Mouse (Mus musculus): ENCODE data around the gene Setd5. TPM values are rescaled to one million over a fixed set of nuclear protein-coding genes. Genes with fewer than 3 reads are reported as not detected.
A peak's percentile ranks its signal among the peaks of the same experiment; 100 is the strongest.

Gene Setd5
- total and polyA plus RNA-seq, 3 experiments: 14.6 to 33.5 (median 31.1) TPM

DNA sequence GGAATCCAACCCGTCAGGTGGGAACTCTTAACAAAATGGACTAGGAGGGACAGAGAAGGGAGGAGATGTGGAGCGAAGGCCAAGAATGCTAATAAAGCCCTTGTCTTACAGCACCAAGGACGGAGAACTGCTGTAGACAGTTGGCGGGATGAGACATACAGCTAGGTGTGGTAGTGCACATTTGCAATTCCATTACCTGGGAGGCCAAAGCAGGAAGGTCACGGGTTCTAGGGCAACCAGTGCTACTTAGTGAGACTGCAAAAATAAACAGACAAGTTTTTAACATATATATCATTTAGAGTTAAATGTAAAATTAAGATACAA, 38.5 kb upstream of the Setd5 start:
- peaks cover 1% of the 10 kb centered on the region; the same call in 1 of the 2 replicates for H3K4me1 ChIP-seq (ENCODE audit: control insufficient read depth, insufficient read depth, low read length)
- H3K4me3 ChIP-seq: no peak overlapping the region
- H3K36me3 ChIP-seq (ENCODE audit: control insufficient read depth, insufficient read depth, low read length): no peaks in the 10 kb centered on the region
- H3K9ac ChIP-seq (ENCODE audit: low read depth, low read length): no peak overlapping the region
- TF ChIP-seq CTCF (IDR thresholded peaks at IDR 0.05) (no peak), EP300 (IDR thresholded peaks at IDR 0.05; ENCODE audit: insufficient read depth, low read depth, low read length) (no peak), POLR2A (IDR thresholded peaks at IDR 0.05; ENCODE audit: insufficient read depth, low read depth, low read length) (no peak)
- intact Hi-C loops (cut with DNase I): loop anchor here (2.0 kb wide), 2 partner anchors 64 to 430 kb away; no protein-coding TSS in a partner anchor
- no peak overlapping the region for H3K27ac ChIP-seq
- 57% methylated on average over 5 of the region's 5 CpGs for WGBS
- DNase-seq: no peak
- no peaks in the 10 kb centered on the region for H3K79me2 ChIP-seq (replicated peaks; ENCODE audit: control insufficient read depth, insufficient read depth, low read length)
- H3K27me3 ChIP-seq (ENCODE audit: control insufficient read depth, insufficient read depth, low read length): no peaks in the 10 kb centered on the region

DNA sequence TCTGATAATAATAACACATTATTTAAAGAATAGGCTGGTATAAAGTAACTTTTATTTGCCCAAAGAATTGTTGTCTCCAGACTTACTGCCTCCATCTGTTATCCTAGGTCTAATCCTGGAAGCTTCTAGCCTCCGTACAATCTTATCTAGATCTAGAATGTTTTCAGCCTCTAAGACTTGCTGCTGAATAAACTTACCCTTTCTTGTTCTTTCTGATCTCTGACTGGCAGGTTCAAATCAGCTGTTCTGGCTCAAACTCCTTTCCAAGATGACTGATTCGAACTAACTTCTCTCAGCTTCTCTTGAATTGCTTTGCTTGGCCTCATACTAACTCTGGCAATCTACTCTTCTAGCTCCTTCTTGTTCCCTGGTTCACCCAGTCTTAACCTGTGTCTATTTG, 36.8 kb upstream of the Setd5 start:
- Histone ChIP-seq H3K4me1 (ENCODE audit: control insufficient read depth, insufficient read depth, low read length) (peaks cover 1% of the 10 kb centered on the region; the same call in 1 of the 2 replicates), H3K4me3 (no peak overlapping the region), H3K27ac (no peak overlapping the region), H3K79me2 (replicated peaks; ENCODE audit: control insufficient read depth, insufficient read depth, low read length) (no peaks in the 10 kb centered on the region), H3K36me3 (ENCODE audit: control insufficient read depth, insufficient read depth, low read length) (no peaks in the 10 kb centered on the region), H3K27me3 (ENCODE audit: control insufficient read depth, insufficient read depth, low read length) (no peaks in the 10 kb centered on the region), H3K9ac (ENCODE audit: low read depth, low read length) (no peak overlapping the region)
- TF ChIP-seq CTCF (IDR thresholded peaks at IDR 0.05): no peak
- no peak for TF ChIP-seq EP300 (IDR thresholded peaks at IDR 0.05; ENCODE audit: insufficient read depth, low read depth, low read length)
- TF ChIP-seq POLR2A (IDR thresholded peaks at IDR 0.05; ENCODE audit: insufficient read depth, low read depth, low read length): no peak
- intact Hi-C loops (cut with DNase I): no loop called here
- 69% methylated on average over 2 of the region's 2 CpGs for WGBS
- no peak for DNase-seq

DNA sequence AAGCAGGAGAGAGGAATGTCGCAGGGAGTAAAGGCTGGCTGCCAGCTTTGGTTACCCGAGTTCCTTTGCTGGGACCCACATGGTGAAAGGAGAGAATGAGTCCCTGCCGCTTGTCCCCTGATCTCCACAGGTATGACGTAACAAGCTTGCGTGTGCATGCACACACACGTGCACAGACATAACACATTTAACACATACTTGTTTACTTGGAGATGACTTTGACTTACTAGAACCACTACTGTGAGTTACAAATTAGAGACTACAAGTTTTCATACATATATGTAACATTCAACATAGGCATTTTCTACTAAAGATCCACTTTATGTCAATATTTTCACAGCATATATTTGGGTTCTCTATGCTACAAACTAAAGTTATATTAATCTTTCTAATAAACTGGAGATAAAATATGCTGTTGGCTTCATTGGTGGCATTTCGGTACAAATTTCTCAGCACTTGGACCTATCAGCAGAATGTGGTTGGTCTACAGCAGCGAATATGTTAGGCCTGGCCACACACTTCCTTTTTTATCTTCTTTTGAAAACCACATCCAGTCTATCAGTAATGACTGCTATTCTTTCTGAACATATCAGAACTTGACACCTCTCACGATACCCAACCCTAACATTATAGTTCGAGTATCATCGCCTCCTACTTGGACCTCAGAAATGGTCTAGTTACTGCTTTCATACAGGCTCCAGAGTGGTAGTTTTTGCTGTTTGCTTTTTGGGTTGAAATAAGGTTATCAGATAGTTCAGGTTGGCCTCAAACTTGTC, 35.8 kb upstream of the Setd5 start:
- no peak overlapping the region for H3K9ac ChIP-seq (ENCODE audit: low read depth, low read length)
- 71% methylated on average over 11 of the region's 11 CpGs for WGBS
- no peaks in the 10 kb centered on the region for H3K27me3 ChIP-seq (ENCODE audit: control insufficient read depth, insufficient read depth, low read length)
- H3K4me1 ChIP-seq (ENCODE audit: control insufficient read depth, insufficient read depth, low read length): peaks cover 3% of the 10 kb centered on the region
- no peak for DNase-seq
- H3K79me2 ChIP-seq (replicated peaks; ENCODE audit: control insufficient read depth, insufficient read depth, low read length): no peaks in the 10 kb centered on the region
- H3K27ac ChIP-seq: no peak overlapping the region
- intact Hi-C loops (cut with DNase I): no loop called here
- no peaks in the 10 kb centered on the region for H3K36me3 ChIP-seq (ENCODE audit: control insufficient read depth, insufficient read depth, low read length)
- H3K4me3 ChIP-seq: no peak overlapping the region
- TF ChIP-seq CTCF (IDR thresholded peaks at IDR 0.05): no peak
- TF ChIP-seq EP300 (IDR thresholded peaks at IDR 0.05; ENCODE audit: insufficient read depth, low read depth, low read length): no peak
- no peak for TF ChIP-seq POLR2A (IDR thresholded peaks at IDR 0.05; ENCODE audit: insufficient read depth, low read depth, low read length)

DNA sequence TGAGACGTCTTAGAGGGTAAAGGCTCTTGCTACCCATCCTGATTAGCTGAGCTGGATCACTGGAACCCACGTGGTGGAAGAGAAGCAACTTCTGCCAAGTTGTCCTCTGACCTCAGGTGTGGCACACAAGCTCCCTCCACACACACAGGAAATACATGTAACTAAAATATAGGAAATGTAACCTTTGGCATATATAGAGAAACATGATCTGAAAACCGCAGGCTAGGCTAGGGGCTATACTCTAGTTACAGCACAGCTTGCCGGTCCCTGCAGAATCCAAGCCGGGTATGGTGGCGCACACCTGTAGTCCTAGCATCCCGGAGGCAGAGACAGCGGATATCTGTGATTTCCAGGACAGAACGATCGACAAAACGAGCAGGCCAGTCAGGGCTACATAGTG, 31.6 kb upstream of the Setd5 start:
- Histone ChIP-seq H3K27me3 (ENCODE audit: control insufficient read depth, insufficient read depth, low read length) (no peaks in the 10 kb centered on the region), H3K4me1 (ENCODE audit: control insufficient read depth, insufficient read depth, low read length) (peaks cover 2% of the 10 kb centered on the region), H3K27ac (peak overlapping the region; percentile 84), H3K4me3 (peak overlapping the region; percentile 84), H3K9ac (ENCODE audit: low read depth, low read length) (peak overlapping the region; percentile 74), H3K79me2 (replicated peaks; ENCODE audit: control insufficient read depth, insufficient read depth, low read length) (no peaks in the 10 kb centered on the region), H3K36me3 (ENCODE audit: control insufficient read depth, insufficient read depth, low read length) (no peaks in the 10 kb centered on the region; the same call in 1 of the 2 replicates)
- TF ChIP-seq EP300 (IDR thresholded peaks at IDR 0.05; ENCODE audit: insufficient read depth, low read depth, low read length): no peak
- TF ChIP-seq POLR2A (IDR thresholded peaks at IDR 0.05; ENCODE audit: insufficient read depth, low read depth, low read length): no peak
- no peak for TF ChIP-seq CTCF (IDR thresholded peaks at IDR 0.05)
- intact Hi-C loops (cut with DNase I): loop anchor here (5.0 kb wide), 2 partner anchors 192 to 262 kb away; partner anchors contain the start of genes Brpf1 and Mtmr14
- 0% methylated on average over 11 of the region's 11 CpGs for WGBS
- DNase-seq: no peak

DNA sequence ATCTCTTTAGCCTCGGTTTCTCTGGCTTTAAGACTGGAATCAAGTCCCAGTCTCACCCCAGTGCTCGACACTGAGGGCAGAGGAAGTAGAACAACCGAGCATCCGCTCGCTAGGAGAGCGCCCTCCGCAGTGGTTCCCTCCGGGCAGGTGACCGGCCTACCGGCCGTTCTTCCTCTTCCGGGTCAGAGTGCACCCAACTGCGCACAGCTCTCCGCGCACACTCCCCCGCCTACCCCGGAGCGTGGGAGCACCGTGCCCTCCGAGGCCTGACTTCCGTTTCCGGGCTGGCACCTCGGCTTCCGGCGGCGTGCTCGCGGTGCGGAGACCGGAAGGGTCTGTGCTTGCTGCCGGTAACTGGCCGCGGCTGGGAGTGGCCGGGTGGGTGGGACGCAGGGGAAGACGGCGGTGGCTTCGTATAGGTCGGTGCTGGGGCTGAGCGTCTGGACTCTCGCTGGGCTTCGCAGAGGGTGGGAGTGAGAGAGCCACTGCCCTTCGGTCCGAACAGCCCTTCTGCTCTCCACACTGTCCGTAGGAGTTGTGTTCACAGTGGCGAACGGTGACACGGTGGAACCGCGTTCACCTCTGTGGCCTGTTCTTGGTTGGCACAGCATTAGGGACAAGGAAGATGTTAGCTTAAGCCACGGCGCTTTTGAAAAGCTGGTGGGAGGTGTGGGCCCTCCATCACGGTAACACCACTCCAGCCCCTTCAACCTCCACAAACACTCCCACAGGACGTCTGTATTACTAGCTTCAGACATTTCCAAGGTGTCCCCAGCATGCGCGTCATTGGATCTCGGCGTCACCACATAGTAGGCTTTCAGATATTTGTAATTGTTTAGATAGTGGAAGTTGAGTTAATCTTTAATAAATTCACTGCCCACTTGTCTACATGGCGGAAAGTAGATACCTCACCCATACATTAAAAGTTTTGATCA, 30.9 kb upstream of the Setd5 start, which contains the start of gene Thumpd3:
Gene Thumpd3, plus strand, starts transcription at position 185 of the 935 bp plus-strand sequence.
- H3K9ac ChIP-seq (ENCODE audit: low read depth, low read length): peak within 1 kb of the TSS; percentile 74
- peak within 1 kb of the TSS; percentile 84 for H3K4me3 ChIP-seq
- no peaks in the 10 kb centered on the region; the same call in 1 of the 2 replicates for H3K36me3 ChIP-seq (ENCODE audit: control insufficient read depth, insufficient read depth, low read length)
- intact Hi-C loops (cut with DNase I): loop anchor here (1.0 to 5.0 kb wide), 3 partner anchors 30 to 261 kb away; partner anchors contain the start of genes Brpf1 and Mtmr14
- H3K27me3 ChIP-seq (ENCODE audit: control insufficient read depth, insufficient read depth, low read length): no peaks in the 10 kb centered on the region
- DNase-seq: peak; percentile 96
- no peaks in the 10 kb centered on the region for H3K79me2 ChIP-seq (replicated peaks; ENCODE audit: control insufficient read depth, insufficient read depth, low read length)
- peak within 1 kb of the TSS; percentile 84 for H3K27ac ChIP-seq
- peaks cover 2% of the 10 kb centered on the region for H3K4me1 ChIP-seq (ENCODE audit: control insufficient read depth, insufficient read depth, low read length)
- 1% methylated on average over 59 of the region's 59 CpGs for WGBS
- TF ChIP-seq EP300 (IDR thresholded peaks at IDR 0.05; ENCODE audit: insufficient read depth, low read depth, low read length) (peak; percentile 71; the same call in 1 of the 2 replicates), CTCF (IDR thresholded peaks at IDR 0.05) (peak; percentile 24; the same call in 1 of the 2 replicates), POLR2A (IDR thresholded peaks at IDR 0.05; ENCODE audit: insufficient read depth, low read depth, low read length) (peak; percentile 98)

All from heart, adult 2 months (tissue).